Mouse (Mus musculus): ENCODE results near the gene Dcaf5. TPM values are rescaled to one million over a fixed set of nuclear protein-coding genes. Genes with fewer than 3 reads are reported as not detected.

Gene Dcaf5
- polyA plus RNA-seq, 1 experiment = 14.4 TPM

DNA sequence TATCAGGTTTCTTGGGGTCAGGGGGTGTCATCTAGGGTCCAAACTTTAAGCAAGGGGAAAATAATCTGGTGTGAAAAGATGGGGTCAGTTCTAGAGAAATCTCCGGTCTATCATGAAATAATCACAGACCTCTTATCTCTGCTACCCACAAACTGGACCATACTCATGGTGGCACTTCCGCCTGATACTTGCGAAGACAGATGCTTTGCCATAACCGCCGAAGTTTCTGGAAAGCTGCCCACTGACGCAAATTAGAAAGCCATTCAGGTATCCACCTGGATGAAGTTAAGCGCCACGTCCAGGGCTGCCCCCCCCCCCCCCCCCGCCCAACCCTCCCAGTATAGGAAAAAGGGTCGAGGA, 1.8 kb downstream of the Dcaf5 start:
- TF ChIP-seq GATA1 (IDR thresholded peaks at IDR 0.05; ENCODE audit: low read length) = no peak

DNA sequence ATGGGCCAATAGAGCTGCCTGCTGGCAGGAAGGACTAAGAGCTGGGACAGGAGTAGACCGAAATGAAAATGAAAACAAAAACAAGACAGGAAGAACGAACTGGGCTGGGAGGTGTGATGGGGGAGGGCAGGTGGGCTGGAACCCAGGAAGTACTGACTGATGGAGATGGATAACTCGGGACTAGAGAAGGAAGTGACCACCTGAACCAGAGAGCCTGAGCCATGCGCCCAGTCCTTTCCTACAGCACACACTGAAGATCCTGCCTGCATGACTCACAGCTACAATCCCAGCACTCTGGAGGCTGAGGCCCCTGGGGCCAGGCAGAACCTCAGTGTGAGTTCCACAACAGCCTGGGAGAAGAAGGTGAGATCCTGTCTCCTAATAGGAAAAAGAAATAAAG, 3.1 kb downstream of the Dcaf5 start:
- no peak for TF ChIP-seq GATA1 (IDR thresholded peaks at IDR 0.05; ENCODE audit: low read length)

GRCm38 (mm10) chr12:80427683-80428082, 8.7 kb downstream of the Dcaf5 start:
- no peak for TF ChIP-seq GATA1 (IDR thresholded peaks at IDR 0.05; ENCODE audit: low read length)

- no peak for TF ChIP-seq GATA1 (IDR thresholded peaks at IDR 0.05; ENCODE audit: low read length)
Observed at GRCm38 (mm10) chr12:80415100-80415499, 21.3 kb downstream of the Dcaf5 start.

GRCm38 (mm10) chr12:80410855-80411254, 25.5 kb downstream of the Dcaf5 start:
- TF ChIP-seq GATA1 (IDR thresholded peaks at IDR 0.05; ENCODE audit: low read length) = no peak

- TF ChIP-seq GATA1 (IDR thresholded peaks at IDR 0.05; ENCODE audit: low read length) = no peak
Observed at GRCm38 (mm10) chr12:80407824-80408223, 28.6 kb downstream of the Dcaf5 start.

DNA sequence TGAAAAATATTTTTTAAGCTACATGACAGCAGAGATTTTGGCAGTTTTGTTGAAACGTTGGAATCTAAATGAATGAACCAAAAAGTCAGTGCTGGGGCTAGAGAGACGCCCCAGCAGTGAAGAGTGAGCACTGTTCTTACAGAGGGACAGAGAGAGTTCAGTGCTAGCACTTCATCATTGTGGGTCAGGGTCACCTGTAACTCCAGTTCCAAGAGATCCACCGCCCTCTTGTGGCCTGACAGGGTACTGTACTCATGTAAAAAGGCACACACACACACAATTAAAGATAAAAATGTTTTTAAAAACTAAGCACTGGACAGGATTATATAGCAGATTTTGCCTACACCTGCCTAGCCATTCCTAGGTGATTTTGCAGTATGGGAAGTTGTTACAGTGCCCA, 29.8 kb downstream of the Dcaf5 start:
- TF ChIP-seq GATA1 (IDR thresholded peaks at IDR 0.05; ENCODE audit: low read length) = no peak

DNA sequence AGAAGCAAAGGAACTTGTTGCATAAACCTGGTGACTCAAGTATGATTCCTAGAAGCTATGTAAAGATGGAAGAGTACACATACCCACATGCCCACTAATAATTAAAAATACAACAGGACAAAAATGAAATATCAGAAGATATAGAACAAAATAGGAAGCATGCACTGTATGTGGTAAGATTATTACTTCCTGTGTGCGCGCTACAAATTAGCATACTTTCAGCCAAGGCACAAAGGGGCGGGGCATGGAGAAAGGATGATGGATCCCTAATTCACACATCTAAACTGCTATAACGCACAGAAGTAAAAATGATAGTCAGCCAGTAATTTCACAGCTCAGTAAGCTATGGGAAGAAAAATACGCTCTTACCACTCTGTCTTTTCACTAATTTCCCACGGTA, 32.3 kb downstream of the Dcaf5 start:
- no peak for TF ChIP-seq GATA1 (IDR thresholded peaks at IDR 0.05; ENCODE audit: low read length)

- TF ChIP-seq GATA1 (IDR thresholded peaks at IDR 0.05; ENCODE audit: low read length) = no peak
Observed at GRCm38 (mm10) chr12:80399147-80399546, 37.3 kb downstream of the Dcaf5 start.

DNA sequence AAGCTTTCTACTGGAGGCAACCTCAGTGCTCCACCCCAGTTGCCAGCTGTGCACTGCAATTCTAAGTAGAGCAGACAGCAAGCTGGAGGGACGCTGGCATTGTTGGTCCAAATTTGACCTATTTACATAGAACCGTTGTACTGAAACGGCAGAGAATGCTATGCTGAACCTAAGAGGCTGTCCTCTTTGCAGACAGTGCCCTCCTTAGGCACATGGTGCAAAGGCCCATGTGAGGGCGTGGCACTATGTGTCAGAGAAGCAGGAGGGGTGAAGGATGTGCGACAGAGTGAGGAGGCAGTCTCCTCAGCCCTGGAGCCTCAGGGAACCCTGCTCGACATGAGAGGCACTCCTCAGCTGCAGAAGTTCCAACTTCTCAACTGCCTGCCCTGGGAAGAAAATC, 40.0 kb downstream of the Dcaf5 start:
- no peak for TF ChIP-seq GATA1 (IDR thresholded peaks at IDR 0.05; ENCODE audit: low read length)

GRCm38 (mm10) chr12:80395270-80395669, 41.1 kb downstream of the Dcaf5 start:
- TF ChIP-seq GATA1 (IDR thresholded peaks at IDR 0.05; ENCODE audit: low read length) = no peak

- no peak for TF ChIP-seq GATA1 (IDR thresholded peaks at IDR 0.05; ENCODE audit: low read length)
Observed at GRCm38 (mm10) chr12:80394045-80394444, 42.4 kb downstream of the Dcaf5 start.

GRCm38 (mm10) chr12:80389448-80389847, 47.0 kb downstream of the Dcaf5 start:
- no peak for TF ChIP-seq GATA1 (IDR thresholded peaks at IDR 0.05; ENCODE audit: low read length)

- no peak for TF ChIP-seq GATA1 (IDR thresholded peaks at IDR 0.05; ENCODE audit: low read length)
Observed at GRCm38 (mm10) chr12:80387326-80387725, 49.1 kb downstream of the Dcaf5 start.

DNA sequence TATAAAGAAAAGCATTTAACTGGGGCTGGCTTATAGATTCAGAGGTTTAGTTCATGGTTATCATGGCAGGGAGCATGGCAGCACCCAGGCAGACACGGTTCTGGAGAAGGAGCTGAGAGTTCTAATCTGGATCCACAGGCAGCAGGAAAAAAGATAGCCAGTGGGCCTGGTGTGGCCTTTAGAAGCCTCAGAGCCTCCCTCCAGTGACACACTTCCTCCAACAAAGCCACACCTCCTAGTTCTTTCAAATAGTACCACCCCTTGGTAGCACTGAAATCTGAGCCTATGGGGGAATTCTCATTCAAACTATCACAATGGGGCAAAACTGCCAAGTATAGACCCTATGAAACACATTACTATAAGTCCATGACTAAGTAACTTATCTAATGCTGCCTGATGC, 51.0 kb downstream of the Dcaf5 start:
- TF ChIP-seq GATA1 (IDR thresholded peaks at IDR 0.05; ENCODE audit: low read length) = no peak

GRCm38 (mm10) chr12:80383478-80383877, 52.9 kb downstream of the Dcaf5 start:
- no peak for TF ChIP-seq GATA1 (IDR thresholded peaks at IDR 0.05; ENCODE audit: low read length)

DNA sequence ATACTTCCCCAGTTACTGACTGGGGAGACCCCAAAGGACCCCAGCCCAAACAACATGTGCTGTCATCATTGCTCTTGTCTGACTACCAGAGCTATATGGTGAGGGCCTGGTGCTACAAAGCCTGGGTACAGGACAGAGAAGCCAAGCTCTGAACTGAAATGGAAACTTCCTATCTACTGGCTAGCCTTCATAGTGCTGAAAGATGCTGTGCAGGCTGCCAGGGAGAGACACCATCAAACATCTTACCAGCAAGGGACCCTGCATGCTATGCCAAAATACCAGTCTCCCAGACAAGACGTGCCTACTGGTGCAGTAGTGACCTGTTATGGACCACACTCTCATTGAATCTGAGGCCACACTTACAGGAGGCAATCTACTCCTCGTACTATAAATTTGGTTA, 53.6 kb downstream of the Dcaf5 start:
- TF ChIP-seq GATA1 (IDR thresholded peaks at IDR 0.05; ENCODE audit: low read length) = no peak

DNA sequence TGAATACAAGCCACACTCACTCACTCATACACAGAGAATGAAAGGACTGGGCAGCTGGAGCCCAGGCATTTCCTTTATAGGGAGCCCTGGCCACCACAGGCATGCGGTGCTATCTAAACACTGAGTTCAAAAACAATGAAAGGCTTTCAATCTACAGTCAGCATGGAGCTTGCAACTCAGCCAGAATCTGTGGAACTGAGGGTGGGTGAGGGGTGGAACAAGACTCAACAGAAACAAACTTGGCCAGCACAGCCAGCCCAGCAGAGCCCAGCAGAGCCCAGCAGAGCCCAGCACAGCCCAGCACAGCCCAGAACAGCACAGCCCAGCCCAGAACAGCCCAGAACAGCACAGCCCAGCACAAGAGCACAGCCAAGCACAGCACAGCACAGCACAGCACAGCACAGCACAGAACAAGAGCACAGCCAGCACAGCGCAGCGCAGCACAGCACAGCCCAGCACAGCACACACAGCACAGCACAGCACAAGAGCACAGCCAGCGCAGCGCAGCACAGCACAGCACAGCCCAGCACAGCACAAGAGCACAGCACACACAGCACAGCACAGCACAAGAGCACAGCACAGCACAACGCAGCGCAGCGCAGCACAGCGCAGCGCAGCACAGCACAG, 56.5 kb downstream of the Dcaf5 start:
- no peak for TF ChIP-seq GATA1 (IDR thresholded peaks at IDR 0.05; ENCODE audit: low read length)
